Mouse (Mus musculus) urinary bladder, adult 2 months (tissue): ENCODE measurements around the gene Gng7. TPM values are rescaled to one million over a fixed set of nuclear protein-coding genes. Genes with fewer than 3 reads are reported as not detected.

Experiments
- DNase-seq: peaks from one replicate; pipeline ENCODE4 v3.0.0; 2022; ENCODE audit warnings: low spot score
- polyA plus RNA-seq: library from polyadenylated mRNA; depleted of rRNA; stranded (reverse); fragments of >200 nt; gene quantifications from 2 replicates; pipeline ENCODE4 v1.2.3, GENCODE M21; 2012

Gng7 gene
- polyA plus RNA-seq, 1 experiment: 4.2 TPM

GRCm38 (mm10) chr10:81025639-81026275 is 11.0 kb upstream of the Gng7 start, which contains the start of gene Diras1:
Gene Diras1, minus strand, starts transcription at chr10:81025662.
- DNase-seq: no peak

GRCm38 (mm10) chr10:81025047-81025621 is 10.4 kb upstream of the Gng7 start:
- no peak for DNase-seq

GRCm38 (mm10) chr10:81024346-81024937 is 9.7 kb upstream of the Gng7 start:
- DNase-seq: no peak

GRCm38 (mm10) chr10:81022744-81023143 is 8.0 kb upstream of the Gng7 start:
- no peak for DNase-seq

- no peak for DNase-seq
Observed at GRCm38 (mm10) chr10:81021547-81022110, 6.9 kb upstream of the Gng7 start.

- DNase-seq: no peak
Observed at GRCm38 (mm10) chr10:81020207-81020606, 5.5 kb upstream of the Gng7 start.

- DNase-seq: no peak
Observed at GRCm38 (mm10) chr10:81019687-81020086, 4.9 kb upstream of the Gng7 start.

GRCm38 (mm10) chr10:81018326-81018725 is 3.6 kb upstream of the Gng7 start:
- no peak for DNase-seq

GRCm38 (mm10) chr10:81016645-81017044 is 1.9 kb upstream of the Gng7 start:
- DNase-seq: no peak

- no peak for DNase-seq
Observed at GRCm38 (mm10) chr10:81015666-81016065, 921 bp upstream of the Gng7 start.

- DNase-seq: no peak
Observed at GRCm38 (mm10) chr10:81010851-81011250, 3.9 kb downstream of the Gng7 start.

GRCm38 (mm10) chr10:81007240-81007639 is 7.5 kb downstream of the Gng7 start:
- no peak for DNase-seq

- DNase-seq: no peak
Observed at GRCm38 (mm10) chr10:81006005-81006677, 8.6 kb downstream of the Gng7 start.

GRCm38 (mm10) chr10:81001161-81001560 is 13.6 kb downstream of the Gng7 start:
- no peak for DNase-seq

GRCm38 (mm10) chr10:81000197-81001062 is 14.3 kb downstream of the Gng7 start:
- DNase-seq: no peak

- peak; percentile 59 for DNase-seq
Observed at GRCm38 (mm10) chr10:80999362-81000196, 15.2 kb downstream of the Gng7 start.

- no peak for DNase-seq
Observed at GRCm38 (mm10) chr10:80998778-80999177, 16.0 kb downstream of the Gng7 start.

- no peak for DNase-seq
Observed at GRCm38 (mm10) chr10:80998021-80998420, 16.7 kb downstream of the Gng7 start.

- no peak for DNase-seq
Observed at GRCm38 (mm10) chr10:80997332-80997731, 17.4 kb downstream of the Gng7 start.

- no peak for DNase-seq
Observed at GRCm38 (mm10) chr10:80996501-80996900, 18.2 kb downstream of the Gng7 start.
